Mouse (Mus musculus) lung, postnatal 4 days (tissue): ENCODE measurements around the gene Zmynd11.

Experiments used
- DNase-seq, 2 experiments: peaks; one replicate each; pipeline ENCODE4 v3.0.0; 2021

Zmynd11 gene

GRCm38 (mm10) chr13:9650580-9650979 is 114.5 kb downstream of the Zmynd11 start:
- no peak for DNase-seq

GRCm38 (mm10) chr13:9649894-9650293 is 115.2 kb downstream of the Zmynd11 start:
- no peak for DNase-seq

- DNase-seq = no peak
Observed at GRCm38 (mm10) chr13:9648716-9649115, 116.4 kb downstream of the Zmynd11 start.

- no peak for DNase-seq
Observed at GRCm38 (mm10) chr13:9637949-9638348, 127.2 kb downstream of the Zmynd11 start.

- DNase-seq = peak in 1 of 2 experiments; percentile 30
Observed at GRCm38 (mm10) chr13:9636505-9636904, 128.6 kb downstream of the Zmynd11 start.

GRCm38 (mm10) chr13:9635951-9636350 is 129.2 kb downstream of the Zmynd11 start:
- no peak for DNase-seq
